Mouse (Mus musculus) adrenal gland, postnatal 14 days (tissue): ENCODE measurements at regions not wholly inside any gene's neighbourhood (a gene's known extent, or its start where the extent isn't known, plus 50 kb on each side); places are given as distances from the start of the nearest gene placed in this dataset.
A peak's percentile ranks its signal among the peaks of the same experiment; 100 is the strongest.

Experiments
- DNase-seq: peaks from one replicate; pipeline ENCODE4 v3.0.0; 2021; ENCODE audit warnings: mixed read lengths

DNA sequence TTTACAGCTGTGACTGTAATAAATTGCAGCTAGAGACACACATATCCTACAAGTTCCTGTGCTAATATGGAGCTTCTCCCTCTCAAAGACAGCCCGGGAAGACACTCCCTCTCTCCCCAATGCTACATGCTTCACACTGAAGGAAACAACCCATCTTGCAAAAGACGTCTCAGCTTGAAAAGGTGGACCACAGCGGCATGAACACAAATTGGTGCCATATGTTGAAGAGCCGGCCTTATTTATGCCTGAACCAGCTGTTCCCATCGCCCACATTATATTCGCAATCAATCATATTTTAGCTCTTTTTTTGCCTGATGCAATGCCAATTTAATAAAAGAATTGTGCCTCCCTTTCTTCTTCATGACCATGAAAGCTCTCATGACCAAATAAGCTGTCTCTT lies 135.8 kb upstream of the Mast4 start:
- no peak for DNase-seq

DNA sequence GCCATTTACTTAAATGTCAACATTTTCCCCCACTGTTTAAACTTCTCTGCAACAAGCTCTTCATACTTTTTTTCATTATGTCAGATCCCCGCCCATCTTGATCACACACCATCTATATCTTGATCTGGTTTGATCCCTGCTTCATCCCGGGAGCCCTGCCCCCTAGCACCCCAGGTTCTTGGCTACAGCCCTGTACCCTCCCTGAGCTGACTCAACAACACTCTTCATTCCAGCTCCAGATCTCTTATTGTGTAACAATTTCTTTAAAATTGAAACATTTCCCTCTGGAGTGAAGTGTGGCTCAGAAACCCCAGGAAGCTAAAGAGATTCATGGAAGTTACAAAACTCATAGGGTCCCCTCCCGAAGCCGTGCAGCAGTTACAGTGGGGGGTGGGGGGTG lies 126.2 kb upstream of the Mast4 start:
- no peak for DNase-seq

DNA sequence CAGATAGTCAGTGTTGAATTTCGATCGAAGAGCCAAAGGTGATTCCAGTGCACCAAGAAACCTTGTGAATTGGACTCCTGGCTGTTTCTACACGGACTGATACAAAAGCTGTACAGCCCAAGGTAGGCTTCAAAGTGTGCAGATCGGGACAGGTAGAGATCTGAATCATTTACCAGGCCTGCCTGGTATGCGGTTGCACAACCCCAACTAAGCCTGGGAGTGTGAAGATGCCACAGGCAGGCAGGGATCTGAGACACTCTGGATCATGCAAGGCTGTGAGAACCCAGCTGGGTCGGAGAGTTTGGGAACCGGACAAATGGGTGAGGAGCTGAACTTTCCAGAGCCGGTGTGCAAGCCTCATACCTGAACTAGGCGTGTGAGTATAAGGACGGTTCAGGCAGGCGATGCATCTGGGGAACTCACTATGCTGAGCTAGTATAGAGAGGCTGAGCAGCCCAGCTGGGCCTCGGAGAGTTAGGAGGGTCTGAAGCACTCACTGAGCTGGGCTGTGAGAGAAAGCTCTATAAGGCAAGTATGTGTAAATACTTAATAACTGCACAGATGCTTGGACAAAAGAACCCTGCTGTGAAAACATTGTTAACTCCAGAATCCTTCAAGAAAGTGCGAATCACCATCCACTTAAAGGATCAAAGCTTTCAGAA lies 125.3 kb upstream of the Mast4 start:
- DNase-seq: no peak

DNA sequence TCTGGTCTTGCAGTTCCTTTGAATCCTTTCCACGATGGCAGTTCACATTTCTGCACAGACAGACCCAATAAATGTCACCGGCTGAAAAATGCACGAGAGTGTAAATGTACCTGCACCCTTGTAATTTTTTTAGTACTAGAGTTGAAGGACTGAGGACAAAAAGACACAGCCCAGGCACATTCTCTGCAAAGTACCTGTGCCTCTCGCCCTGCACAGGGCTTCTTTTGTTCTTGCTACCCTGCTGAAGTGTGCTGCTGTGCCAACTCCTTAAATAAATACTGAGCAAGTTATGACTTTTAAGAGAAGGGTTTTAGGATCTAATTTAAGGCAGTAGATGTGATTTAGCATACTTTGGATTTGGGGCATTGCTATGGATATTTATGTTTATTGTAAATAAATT lies 118.5 kb upstream of the Mast4 start:
- no peak for DNase-seq

DNA sequence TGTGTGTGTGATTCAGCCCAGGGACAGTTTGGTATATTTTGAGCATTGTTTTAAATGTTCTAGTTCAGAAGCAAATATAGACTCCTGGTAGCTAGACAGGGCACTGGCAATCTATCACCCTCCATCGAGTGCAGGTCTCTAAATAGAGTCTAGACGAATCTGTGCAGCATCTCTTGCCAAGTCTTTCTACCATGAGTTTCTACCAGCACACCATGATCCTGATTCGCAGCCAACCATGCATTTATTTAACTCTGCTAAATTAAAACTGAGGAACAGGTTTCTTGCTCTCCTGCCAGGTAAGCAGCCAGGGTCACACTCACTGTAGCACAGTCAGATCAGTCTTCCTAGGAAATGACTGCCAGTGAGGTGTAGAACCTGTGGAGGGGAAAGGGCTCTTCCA lies 96.3 kb upstream of the Mast4 start:
- no peak for DNase-seq

DNA sequence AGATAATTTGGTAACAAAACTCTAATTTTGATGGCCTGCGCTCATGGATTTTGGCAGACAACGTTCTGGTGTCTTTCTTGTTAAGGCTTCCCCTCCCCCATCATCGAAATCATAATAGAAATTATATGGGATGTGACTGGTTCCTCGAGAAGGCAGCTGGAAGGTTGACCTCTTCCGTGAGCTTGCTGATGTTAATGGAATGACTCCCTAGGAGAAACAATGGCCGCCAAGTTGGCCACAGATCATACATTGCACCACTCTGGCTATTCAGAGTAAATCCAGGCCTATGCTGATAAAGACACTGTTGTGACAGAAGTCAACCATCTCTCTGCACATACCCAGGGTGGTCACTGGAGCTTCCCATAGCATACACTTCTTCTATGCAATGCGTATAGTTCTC lies 89.7 kb upstream of the Mast4 start:
- peak; percentile 16 for DNase-seq

DNA sequence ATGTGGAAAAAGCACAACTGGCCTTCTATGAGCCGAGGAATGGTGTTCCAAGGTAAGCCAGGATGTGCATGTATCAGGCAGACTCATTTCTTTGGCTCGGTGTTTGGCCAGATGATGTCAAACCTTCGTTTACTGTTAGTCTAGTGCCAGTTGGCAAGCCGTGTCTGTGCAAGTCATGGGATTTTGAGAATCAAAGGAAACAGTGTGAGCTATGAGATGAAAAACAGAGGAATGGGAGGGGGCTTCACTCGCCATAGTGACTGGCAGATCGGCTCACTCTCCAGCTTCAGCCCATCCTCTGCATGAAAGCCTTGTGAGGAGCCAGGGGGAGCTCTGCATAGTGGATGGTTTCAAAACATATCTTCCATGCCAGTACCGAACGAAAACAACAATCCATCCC lies 89.1 kb upstream of the Mast4 start:
- DNase-seq: peak; percentile 7

DNA sequence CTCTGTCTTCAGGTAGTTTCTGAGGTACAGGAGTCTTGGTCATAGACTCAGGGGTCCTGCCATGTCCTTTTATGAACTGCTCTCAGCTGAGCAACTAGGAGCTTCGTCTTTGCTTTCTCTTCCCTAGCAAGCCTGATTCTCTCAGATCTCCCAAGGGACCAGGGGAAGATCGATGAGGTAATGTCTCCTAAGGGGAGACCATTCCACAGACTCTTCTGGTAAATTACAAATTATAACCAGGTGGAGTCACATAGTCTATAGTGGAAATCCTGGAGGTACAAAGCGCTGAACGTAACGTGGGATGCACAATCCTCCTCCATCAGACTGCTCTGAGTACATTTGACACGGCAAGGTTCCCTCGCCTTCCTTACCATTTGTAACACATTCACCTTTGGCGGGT lies 88.7 kb upstream of the Mast4 start:
- DNase-seq: no peak

DNA sequence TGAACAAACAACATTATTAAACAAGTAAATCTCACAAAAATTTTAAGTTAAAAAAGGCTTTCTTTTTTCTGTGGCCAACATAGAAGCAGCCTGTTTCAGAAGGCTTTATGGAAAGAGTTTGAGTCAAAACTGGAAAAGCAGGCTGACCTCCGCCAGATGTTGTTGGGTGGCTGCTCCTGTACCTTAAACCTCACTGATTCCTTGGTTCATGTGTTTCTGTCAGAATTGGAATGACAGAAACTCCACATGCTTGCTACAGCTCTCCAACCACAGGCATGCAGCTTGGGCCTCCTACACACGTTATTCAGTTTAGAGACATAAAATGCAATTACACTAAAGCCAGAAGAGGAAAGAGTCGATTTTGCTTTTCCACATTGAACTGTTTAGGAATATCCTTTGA lies 84.8 kb upstream of the Mast4 start:
- DNase-seq: no peak

DNA sequence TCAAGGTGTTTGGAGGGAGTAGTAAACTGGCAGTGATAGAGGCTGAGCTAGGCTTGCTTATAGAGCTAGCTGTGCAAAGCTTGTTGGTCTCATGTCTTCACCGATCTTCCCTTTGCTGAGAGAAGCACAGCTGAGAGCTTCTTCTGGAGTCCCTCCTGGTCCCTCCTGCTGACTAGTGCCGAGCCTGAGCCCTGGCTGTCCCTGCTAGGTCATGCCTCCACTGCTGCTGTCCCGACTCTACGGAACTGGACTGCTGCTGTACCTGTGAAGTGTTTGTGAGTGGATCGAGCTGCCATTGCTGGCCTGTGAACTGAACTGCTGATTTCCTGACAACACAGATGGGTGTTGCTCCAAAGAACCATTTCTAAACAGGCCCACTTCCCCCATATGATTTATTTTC lies 83.0 kb upstream of the Mast4 start:
- no peak for DNase-seq

DNA sequence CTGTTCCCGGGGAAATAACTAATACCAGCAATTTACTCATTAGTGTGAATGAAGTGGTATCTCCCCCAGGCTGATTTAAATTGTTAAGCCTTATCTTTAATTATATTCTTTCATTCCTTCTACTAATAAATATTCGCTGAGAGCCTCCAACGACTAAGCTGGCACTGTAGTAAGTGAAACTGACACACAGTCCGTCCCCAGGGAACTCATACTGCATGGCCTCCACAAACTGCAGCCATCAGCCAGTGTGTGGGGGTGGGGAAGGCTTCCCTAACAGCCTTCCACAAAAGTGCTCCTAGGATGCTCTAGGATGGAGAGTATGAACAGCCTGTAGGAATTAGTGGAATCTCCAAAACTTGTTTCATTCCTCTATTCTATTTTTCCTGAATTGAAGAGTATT lies 81.0 kb upstream of the Mast4 start:
- DNase-seq: no peak

DNA sequence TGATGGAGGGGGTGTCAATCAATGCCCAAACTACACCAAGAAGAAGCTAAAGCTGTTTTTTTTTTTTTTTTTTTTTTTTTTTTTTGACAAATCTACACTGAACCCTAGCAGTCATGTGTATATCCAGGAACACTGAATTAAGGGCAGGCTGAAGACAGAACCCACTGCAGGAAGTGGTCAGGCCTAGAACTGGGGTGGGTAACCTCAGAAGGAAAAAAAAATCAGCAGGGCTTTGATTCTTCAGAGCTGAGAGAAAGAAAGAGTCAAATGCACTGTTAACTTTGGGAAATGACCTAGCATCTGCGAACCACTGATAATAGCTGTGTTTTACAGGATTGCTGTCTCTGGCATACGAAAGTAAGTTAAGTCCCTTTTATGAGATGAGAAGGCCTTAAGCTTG lies 78.3 kb upstream of the Mast4 start:
- no peak for DNase-seq

DNA sequence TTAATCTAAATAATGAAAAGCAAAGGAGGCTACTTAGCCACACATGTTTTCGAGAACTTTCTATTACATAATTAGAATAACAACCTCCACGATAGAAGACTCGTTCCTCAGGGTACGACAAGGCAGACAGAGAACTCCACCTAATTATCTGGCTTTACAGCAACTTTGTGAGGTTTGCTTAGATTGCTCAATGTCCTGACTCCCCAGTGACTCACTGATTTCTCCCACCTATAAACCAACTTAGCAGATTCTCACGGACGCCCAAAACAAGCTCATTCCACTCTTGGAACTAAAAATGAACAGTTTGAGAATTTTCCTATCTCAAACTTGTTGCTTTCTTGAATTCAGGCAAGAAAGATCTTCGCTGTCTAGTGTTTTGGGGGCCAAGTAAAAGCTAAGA lies 75.0 kb upstream of the Mast4 start:
- no peak for DNase-seq

DNA sequence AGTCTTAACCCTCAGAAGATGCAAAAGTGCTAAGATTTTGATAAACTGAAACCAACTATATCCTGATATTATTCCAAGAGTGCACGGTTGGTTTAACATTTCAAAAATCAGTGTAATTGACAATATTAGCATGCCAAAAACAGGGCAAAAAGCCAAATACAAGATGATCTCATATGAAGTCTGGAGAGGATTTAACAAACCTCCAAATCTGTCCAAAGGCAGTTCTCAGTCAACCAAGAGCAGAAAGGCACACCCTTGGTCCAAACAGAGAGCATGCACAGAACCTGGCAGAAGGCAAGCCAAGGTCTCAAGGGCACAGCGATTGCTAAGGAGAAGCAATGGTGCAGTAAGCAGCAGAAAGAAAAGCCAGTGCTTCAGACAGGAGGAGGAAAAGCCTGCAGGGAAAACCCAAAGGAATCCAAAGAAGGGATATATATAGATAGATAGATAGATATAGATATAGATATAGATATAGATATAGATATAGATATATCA lies 62.3 kb upstream of the Mast4 start:
- DNase-seq: peak; percentile 42

DNA sequence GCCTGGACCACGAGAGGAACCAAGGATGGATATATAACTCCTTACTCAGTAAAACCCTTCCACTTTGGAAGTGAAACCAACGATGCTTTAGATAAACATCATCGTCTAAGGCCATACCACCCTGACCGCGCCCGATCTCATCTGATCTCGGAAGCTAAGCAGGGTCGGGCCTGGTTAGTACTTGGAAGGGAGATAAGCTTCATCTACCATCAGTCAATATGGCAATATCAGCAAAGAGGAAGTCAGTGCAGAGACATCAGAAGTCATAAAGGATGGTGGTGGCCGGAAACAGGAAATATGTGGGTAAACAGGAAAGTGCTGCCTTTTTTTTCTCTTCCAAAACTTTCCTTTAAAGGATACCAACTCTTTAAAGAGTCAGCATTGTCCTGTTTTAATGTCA lies 61.8 kb upstream of the Mast4 start:
- DNase-seq: no peak

DNA sequence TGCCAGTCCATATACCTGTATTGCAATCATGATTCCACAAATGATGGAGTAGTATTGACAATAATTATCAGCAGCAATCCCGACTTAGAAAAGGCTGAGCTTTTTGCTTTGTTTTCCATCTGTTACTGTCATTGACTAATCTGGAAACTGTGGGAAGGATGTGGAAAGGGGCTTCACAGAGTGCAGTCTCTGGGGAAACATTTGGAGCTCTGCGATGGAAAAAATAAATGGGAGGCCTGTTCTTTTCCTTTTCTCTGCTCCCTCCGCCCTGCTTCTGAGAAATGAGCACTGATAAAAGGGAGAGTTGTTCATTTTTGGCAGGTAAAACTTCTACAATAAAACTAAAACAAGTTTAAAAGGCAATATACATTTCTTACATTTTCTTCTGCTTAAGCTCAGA lies 58.3 kb upstream of the Mast4 start:
- no peak for DNase-seq

DNA sequence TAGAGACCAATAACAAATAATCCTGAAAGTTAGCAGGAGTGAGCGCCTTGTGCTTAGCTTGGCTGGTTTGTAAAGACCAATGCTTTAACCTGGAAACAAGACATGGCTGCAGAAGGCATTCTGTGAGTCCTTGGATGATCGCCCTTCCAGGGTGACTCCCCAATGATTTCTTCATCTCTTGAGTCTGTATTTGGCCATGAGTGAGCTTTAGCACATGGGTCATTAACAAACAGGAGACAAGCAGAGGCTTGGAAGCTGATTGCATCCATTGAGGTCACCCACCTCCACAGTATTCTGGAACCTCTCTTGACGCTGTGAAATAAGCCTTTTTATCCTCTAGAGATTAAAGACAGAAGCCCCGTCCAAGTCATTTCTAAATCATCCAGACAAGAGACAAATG lies 57.1 kb upstream of the Mast4 start:
- DNase-seq: peak; percentile 38

DNA sequence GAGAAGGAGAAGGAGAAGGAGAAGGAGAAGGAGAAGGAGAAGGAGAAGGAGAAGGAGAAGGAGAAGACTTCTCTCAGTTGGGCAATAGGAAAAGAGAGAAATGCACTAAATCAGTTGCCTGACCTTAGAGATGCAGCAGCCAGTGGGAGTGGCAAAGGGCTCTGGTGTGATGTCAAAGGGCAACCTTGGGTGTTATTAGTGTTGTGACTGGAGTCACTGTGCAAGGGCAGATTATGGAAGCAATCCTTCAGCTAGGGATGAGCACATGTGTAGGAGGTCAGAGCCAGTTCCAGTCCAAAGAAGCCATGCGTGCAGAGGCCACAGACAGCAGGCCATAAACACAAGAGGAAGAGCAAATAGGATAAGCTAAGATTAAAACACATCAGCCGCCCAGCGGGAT lies 56.7 kb upstream of the Mast4 start:
- DNase-seq: peak; percentile 42

DNA sequence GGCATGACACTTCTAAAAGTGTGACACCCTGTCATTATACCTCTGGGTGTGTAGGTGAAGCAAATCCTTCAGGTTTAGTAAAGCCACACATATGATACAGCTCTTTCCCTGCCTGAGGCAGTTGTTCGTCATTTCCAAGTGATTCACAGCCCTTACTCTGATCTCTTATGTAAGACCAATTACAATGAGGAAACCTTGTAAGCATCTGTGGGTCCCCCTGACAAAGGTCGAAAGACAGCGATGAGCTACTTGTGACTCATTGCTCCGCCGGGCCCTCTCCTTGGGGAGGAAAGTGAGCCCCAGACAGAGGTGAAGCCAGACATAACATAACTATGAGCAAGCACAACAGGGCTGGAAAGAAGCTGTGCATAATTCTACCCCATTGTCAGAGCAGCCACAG lies 52.7 kb upstream of the Mast4 start:
- peak; percentile 68 for DNase-seq
